Mouse (Mus musculus) B cell, adult (primary cell): ENCODE data around the gene Trip13. TPM values are rescaled to one million over a fixed set of nuclear protein-coding genes. Genes with fewer than 3 reads are reported as not detected.

ENCODE experiments used
- total RNA-seq: library from RNA; stranded (reverse); gene quantifications from 4 replicates; pipeline ENCODE4 v1.2.4, GENCODE M21; 2023; ENCODE audit not compliant: inconsistent age

Trip13 gene
- 4.0 to 5.9 TPM (median 4.9 TPM) in 4 replicates for total RNA-seq

GRCm38 (mm10) chr13:73937321-73938176 lies at the start of gene Trip13, which contains the start of gene Brd9:
TSS of gene Trip13 (minus strand) at chr13:73937784.
TSS of gene Brd9 (plus strand) at chr13:73937811.

GRCm38 (mm10) chr13:73963551-73963950 lies 26.0 kb upstream of the Trip13 start, which contains the start of gene Zdhhc11:
TSS of gene Zdhhc11 (plus strand) at chr13:73963851.

Other genes with a start within 250 kb of the Trip13 start
- not detected in 4 replicates for gene Slc6a19, start 232.9 kb downstream of the Trip13 start, total RNA-seq
- gene Slc12a7, start 204.7 kb downstream of the Trip13 start, total RNA-seq, result 7.6 to 11.5 TPM (median 9.4 TPM) in 4 replicates
- gene Nkd2, start 90.2 kb downstream of the Trip13 start, total RNA-seq, result not detected in 4 replicates
- 91.6 to 107 TPM (median 102 TPM) in 4 replicates for gene Brd9, start within 50 bp of the Trip13 start, total RNA-seq
- gene Zdhhc11, start 26.1 kb upstream of the Trip13 start, total RNA-seq, result not detected in 4 replicates
- 0.64 to 0.96 TPM (median 0.88 TPM) in 4 replicates for gene Tppp, start 71.6 kb upstream of the Trip13 start, total RNA-seq
- 11.8 to 14.8 TPM (median 13.6 TPM) in 4 replicates for gene Cep72, start 124.5 kb upstream of the Trip13 start, total RNA-seq
- gene Slc9a3, start 183.7 kb upstream of the Trip13 start, total RNA-seq, result not detected in 4 replicates